Mouse (Mus musculus): Measurements from ENCODE around the gene Tcp1.
"Not testable (repeated sequence)": the region's sequence is repeated elsewhere in the genome, so short reads cannot be mapped to it uniquely, and the experiment has no call there.

Gene Tcp1

DNA sequence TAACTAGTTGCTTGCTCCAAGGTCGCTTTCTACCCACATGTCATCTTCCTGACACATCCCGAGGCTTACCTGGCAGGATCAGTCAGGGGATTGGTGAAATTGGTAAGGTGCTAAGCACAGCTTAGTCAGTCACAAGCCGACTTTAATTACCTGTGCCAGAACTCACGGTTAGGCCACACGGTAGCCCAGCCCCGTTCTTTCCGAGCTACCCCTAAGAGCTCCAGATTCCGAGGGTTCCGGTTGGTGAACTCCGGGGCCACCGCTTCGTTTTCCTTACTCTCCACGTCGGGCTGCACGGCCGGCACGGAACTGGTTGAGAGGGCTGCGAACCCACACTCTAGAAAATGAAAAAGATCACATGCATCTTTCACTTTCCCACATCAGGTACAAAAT is at the start of gene Tcp1:
Gene Tcp1 (plus strand): TSS at position 214 of the 393 bp plus-strand sequence.
- no peak for DNase-seq

DNA sequence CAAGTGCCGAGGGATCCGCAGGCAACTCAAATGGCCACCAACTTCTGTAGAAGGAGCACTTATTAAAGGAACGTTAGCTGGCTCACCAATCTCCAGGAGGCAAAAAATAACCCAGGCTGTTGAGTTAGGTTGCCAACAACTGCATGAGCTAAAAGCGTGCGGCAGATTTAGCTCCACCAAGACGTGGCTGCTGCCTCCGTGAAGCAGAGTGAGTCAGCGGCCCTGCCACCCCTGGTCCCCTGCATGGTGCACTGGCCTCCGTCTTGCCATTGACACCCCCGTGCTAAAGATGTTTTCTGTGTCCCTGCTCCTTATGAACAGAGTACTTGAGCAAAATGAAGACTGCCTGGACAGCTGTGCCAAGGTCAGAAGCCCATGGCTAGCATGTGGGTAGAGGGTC is 48.6 kb upstream of the Tcp1 start:
- DNase-seq: no peak

DNA sequence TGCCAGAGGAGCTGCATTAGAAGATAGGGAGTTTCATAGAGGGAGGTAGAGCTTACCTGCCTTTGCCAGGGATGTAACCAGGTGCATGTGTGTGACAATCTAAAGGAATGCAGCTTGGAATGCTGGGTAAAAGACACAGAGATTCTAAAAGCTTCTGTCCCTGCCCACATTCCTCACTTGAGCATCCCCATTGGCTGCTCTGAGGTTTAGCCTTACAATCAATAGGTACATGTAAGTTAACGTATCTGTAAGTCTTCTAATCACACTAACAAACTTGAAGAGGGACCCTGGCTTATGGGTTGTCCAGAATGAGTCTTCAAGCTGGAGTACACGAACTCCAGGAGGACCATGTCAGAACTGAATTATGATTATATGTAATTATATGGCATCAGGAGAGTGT is 47.5 kb upstream of the Tcp1 start, which contains the start of gene Mas1:
Gene Mas1 (minus strand): TSS at position 101 of the 400 bp plus-strand sequence.
- DNase-seq: no peak

DNA sequence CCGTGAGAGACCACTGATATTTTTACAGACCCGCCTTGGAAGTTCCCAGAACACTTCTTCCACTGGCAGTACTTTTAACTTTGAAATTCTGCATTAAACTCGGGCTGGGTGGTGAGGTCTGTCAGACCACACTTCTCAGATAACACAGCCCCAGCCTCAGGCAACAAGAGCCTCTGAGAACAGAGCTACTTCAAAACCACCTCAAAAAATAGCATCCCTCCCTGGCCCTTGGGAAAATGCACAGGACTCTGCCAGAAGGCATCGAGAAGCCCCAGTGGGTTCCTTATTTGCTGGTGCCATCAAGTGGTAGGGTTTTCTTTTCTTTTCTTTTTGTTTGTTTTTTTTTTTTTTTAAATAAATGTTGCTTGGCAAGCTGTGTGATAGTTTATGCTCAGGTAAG is 46.9 kb upstream of the Tcp1 start:
- DNase-seq: no peak

DNA sequence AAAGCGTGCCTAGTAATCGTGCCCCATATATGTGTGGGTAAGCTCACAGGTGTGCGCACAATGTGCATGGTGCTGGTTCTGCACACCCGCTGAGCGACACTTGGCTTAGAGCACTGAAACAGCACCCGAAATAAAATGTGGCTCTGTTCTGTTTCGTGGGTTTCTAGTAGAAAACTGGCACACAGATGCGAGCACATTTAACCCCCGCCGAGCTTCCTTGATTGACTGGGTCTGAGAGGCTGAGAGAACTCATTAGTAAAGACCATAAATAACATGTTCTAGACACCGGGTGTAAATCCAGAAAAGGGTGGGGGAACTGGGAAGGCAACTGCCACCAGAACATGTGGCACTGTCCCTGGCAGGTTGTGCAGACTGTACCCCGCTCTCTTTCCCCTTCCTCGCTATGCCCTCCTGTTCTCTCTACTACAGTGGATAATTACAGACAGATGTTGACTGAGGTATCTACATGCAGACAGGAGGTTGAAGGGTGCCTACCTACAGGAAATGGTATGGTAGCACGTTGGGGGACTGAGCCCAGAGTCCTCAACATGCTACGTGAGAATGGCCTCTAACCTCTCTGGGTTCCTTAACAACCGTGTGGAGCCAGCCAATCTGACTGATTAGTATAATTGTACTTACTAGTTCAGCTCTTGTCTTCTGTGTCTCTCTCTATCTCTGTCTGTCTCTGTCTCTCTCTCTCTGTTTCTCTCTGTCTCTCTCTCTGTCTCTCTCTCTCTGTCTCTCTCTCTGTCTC is 43.0 kb upstream of the Tcp1 start:
- DNase-seq: no peak

DNA sequence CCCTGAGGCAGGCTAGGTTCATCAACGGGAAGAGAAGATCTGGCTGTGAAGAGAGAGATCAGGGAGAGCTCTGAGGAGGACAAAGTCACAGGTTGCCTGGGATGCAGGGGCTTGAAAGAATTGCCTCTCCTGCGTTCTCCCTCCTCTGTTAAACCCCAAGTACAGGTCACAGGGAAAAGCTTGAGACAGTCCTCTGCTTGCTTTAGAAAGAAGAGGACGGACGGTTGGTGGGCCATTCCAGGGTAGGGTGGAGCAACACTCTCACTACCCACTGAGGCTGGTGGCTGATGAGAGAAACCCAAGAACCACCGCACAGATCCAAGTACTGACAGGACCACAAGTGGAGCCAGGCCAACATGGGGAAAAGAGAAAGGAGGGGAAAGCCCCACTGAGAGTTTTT is 39.8 kb upstream of the Tcp1 start, which contains the start of gene Mrgprh:
Gene Mrgprh (plus strand): TSS at position 301 of the 400 bp plus-strand sequence.
- no peak for DNase-seq

DNA sequence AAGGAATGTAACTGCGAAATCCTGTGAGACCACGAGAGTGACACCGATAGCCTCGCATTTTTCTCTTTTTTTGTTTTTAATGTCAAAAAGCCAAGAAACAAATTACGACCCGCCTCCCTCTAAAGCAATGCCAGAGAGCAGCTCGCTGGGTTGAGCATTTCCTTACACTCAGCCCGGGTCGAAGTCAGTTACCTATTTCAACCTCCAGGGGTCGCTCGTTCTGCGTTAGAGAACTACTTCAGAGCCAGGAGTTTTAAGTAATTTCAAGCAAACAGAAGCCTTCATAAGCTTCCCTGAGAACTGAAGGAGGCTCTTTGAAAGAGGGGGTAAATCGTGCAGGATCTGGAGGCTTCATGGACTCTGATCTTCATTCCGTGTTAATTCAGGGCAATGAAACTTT is 35.3 kb upstream of the Tcp1 start:
- DNase-seq: peak; percentile 80 to 81

DNA sequence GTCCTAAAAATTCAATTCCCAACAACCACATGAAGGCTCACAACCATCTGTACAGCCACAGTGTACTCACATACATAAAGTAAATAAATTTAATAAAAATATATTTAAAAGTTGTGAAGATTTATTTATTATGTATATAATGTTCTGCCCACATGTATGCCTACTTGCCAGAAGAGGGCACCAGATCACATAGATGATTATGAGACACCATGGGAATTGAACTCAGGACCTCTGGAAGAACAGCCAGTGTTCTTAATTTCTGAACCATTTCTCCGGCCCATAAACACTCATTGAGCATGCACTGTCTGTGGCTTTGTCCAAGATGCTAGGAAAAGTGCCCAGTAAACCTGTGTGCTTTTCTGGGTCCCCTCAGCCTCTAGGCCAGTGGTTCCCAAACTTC is 34.3 kb upstream of the Tcp1 start:
- no peak for DNase-seq

DNA sequence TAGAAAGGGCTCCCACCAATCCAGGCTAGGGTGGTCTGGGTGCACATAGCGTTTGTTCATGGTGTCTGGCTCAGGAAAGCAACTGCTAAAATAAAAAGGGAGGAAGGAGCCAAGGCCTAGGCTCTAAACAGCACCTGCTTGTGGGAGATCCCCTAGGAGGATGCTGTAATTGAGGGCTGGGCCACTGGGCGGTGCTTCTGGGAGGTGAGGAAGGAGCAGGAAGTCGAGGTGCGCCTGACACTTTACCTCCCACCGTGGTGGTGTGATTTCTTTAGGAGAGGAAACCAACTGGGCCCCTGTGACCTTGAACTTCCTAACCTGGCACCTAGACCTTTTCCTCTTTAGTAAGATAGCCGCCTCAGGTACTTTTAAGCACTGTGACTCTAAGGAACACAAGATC is 28.9 kb upstream of the Tcp1 start:
- DNase-seq: no peak

DNA sequence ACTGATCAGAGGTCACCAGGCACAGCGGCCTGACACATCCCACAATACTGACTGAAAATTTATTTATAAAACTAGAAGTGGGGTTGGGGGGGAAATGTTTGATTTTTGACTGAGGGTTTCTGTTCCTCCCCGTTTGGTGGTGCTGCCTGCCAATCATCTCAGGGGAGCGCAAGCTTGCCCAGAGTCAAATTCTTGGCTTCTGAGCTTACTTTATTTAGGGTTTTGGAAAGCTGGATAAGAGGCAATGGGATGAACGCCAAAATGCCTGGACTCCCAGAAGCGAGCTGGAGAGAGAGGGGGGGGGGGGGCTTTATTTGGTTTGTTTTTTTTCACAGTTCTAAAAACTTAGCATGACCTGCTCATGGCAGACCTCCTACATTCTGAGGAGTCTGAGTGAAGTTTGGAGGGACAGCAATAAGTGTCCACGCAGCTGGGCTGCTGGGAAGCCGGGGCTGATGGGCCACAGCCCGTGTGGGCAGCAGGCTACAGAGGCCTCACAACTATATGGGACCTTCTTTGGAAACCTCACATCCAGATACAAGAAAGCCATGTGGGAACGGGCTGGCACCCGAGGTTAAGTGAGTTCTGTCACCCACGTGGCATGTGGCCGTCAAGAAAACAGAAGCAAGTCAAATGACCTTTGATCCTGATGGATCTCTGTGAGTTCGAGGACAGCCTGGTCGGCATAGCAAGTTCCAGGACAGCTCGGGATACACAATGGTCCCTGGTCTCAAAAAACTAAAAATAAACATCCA is 28.3 kb upstream of the Tcp1 start:
- no peak for DNase-seq

DNA sequence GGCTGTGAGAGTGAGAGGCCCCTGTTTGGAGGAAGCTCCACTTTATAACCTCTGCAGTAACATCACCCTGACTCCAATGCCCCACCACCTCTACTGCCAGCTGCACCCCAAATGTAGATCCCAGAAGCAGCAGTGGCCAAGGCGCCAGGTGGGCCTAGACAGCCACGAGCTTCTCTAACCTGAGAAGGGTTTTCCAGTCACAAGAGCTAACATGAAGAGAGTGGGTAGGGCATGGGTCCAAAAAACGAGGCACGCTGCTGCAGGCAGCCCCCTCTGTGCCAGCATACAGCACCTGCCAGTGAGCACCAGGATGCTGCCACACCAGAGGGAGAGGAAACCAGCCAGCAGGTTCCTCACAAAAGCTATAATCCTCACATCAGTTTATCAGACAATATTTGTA is 24.4 kb upstream of the Tcp1 start:
- no peak for DNase-seq

DNA sequence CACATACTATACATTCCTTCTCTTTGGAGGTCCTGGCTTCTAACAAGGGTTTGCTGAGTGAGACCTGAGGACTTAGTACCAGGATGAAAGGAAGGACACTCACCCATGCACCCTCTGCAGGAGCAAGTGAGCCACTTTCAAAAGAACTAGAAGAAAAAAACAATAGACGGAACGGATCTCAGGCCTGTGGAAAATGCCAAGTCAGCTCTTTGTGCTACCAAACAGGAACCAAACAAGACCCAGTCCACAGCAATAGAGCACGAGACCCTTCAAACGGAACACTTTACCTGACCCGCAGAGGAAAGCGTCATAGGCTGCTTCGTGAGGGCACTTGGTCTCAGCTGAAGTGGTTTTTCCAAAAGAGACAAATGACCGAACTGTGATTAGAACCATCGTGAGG is 23.5 kb upstream of the Tcp1 start:
- DNase-seq: no peak

DNA sequence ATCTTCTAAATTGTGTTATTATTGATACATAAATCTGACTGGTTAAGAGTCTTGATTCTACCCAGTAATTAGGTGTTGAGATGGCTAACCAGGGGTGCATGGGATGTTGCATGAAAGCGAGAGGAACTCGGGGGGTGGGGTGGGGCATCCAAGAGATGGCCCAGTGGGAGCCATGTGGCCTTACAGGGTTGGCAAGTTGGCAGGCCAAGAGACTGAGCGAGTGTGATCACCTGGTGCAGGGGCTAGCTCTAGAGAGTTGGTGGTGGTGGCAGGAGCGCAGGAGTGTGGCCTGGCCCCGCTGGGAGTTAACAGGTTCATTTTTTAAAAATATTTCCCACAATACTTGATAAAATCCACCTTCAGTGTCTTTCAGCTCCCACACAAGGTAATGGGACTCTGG is 17.8 kb upstream of the Tcp1 start:
- no peak for DNase-seq

DNA sequence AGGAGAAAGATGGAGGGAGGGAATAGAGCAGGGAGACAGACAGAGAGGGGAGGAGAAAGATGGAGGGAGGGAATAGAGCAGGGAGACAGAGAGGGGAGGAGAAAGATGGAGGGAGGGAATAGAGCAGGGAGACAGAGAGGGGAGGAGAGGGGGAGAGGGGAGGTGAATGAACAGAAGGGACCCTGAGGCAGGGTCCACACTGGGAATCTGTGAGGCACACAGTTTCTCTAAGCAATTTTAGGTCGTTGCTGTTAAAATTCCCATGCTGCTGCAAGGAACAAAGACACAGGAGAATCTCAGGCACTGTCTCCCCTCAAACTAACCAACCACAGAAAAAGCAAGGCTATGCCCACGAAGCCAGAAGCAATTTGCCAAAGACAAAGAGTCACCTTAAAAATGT is 16.9 kb upstream of the Tcp1 start:
- DNase-seq: not testable (repeated sequence)

DNA sequence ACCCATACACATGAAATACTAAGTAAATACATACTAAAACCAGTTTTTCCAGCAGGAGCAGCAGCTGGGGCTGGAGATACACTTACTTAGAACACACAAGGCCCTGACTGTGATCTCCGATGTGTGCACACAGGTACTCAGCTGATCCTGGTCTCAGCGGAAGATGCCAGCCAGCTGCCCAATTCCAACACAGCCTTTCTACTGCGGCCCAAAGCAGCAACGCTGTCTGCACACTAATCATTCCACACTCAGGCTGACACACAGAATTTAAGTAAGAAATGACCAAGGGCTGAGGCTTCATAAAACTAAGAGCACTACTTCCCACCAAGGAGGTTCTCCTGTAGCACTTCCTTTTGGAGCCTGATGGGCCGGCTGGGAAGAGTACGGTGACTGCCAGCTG is 13.2 kb upstream of the Tcp1 start:
- no peak for DNase-seq

DNA sequence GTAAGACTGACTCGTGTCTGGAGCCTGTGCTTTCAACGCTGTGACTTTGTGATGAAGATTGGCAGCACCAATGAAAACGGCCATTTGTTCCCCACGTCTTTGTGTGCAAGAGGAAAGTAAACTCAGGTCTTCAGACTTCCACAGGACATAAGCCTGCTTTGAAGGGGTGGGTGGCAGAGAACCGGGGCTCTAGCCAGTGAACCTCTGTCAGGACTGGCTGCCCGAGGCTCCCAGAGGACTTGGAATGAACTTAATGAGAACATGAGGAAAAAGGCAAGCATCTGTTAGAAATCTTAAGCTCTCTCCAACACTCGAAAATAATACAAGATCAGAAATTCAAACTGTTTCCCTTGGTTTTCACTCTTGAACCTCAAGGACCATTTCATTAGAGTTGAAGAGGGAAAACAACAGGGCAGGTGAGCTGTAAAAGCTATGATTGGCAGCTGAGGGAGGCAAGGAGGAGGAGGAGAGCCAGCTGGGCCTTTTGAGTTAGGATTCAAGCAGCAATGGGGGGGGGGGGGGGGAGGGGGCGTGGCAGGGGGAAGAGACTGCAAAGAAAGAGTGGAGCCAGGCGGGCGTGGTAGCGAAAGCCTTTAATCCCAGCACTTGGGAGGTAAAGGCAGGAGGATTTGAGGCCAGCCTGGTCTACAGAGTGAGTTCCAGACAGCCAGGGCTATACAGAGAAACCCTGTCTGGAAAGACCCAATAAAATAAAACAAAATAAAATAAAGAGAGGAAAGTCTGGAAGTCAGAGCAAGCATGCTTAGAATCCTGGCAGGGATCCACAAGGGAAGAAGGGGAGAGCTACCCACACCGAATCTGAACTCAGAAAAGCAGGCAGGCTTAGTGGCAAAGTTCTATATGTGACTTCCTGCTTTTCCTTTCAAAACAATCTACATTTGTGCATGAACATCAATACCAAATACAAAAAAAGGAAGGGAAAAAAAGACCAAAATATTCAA is 11.8 kb upstream of the Tcp1 start:
- peak; percentile 37 to 59 for DNase-seq

DNA sequence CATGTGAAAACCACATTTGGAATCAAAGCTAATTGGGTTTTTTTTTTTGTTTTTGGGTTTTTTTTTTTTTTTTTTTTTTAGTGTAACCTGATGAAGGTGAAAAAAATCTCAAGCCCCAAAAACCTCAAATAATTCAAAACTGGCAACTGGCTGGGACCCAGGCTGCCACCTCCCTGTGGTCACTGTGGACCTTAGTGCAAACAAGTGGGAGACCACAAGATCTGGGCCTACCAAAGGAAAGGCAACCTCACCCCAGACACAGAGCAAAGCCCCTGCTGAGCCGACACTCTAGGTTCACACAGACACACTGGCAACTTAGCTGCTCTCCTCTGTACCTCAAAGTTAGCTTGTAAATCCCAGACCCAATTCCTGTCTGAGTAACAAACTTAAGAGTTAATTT is 11.2 kb upstream of the Tcp1 start:
- no peak for DNase-seq

DNA sequence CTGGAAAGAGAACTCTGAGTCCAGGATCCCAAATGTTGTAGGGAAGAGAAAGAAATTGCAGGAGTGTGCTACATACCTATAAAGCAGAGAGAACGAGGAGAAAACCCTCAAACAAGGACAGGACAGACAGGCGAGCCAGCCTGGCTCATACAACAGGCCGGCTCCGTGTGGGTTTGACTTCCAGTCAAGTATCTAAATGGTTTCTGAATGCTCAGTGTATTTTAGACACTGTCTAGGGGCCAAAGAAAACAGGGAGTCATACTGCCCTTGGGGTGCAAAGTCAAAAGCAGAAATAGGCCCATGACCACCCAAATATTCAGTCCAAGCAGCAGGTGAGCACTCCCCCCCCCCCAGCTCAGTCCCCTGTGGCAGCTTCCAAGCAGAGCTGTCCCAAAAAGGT is 9.7 kb upstream of the Tcp1 start:
- DNase-seq: no peak

DNA sequence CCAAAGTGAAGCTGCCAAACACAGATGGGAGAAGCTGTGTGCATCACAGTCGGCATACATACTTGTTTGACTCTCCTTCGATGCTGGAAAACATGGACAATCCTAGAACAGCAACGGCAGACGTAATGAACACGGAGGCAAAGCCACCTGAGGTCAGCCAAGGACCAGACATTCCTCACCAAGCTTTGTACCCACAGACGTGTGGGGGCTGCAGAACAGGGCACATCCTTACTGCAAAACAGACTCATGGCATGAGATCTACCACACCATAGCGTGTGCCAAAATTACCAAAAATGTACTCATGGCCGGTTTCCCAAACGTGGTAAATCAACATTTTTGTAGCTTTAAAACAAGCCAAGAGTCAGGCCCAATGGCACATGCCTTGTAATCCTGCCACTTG is 9.1 kb upstream of the Tcp1 start:
- DNase-seq: no peak

DNA sequence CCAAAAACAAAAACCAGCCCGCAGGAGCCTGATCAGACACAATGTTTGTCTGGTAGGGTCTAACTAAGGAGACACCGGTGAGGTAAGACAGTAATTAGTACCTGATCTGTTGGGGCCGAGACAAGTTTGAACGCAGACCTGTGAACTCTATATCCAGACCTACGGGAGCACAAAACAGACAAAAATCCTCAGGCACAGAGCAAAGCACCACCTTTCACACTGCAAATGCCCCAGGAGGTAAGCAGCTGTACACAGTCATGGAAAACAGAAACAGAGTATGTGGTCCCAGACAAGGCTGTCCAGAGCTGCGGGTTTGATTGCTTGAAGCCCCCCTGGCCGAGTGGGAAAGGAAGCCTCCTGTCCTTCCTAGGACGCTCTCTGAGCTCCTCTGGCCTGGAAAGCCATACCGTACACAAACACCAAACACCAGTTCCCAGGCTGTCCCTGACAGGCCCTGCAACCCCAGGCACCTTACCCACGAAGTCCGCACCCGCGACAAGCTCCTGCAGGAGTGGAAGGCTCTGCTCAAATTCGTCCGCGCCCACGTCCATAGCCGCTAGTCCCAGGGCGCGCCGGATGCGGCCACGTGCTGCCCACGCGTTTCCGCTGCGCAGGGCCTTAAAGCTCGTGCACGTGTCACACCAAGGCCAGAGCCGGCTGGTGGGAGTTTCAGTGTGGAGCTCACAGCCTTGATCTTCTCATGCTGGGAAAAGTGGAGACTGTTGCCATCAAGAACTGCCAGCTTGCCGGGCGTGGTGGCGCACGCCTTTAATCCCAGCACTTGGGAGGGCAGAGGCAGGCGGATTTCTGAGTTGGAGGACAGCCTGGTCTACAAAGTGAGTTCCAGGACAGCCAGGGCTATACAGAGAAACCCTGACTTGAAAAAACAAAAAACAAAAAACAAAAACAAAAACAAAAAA is 5.9 kb upstream of the Tcp1 start, which contains the start of gene Pnldc1:
Gene Pnldc1 (minus strand): TSS at position 870 of the 920 bp plus-strand sequence.
- DNase-seq: no peak

DNA sequence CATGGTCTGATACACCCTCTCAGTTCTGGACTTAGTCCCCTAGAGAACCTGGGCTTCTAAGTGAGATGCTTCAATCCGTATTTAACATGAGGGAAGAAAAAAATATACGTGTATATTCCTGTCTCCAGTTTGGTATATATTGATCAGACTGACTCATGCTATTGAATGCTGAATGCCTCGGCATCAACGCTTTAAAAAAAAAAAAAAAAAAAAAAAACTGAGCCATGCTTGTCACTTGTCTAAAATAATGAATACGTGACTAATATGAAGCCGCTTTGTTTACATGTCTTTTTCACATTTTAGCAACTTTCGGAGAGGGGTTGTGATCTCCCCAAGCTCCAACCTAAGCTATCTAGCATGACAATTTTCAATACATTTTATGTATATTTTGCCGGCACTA is 5.1 kb upstream of the Tcp1 start:
- DNase-seq: no peak
